Mouse (Mus musculus) left cerebral cortex, postnatal 4 days (tissue): Measurements from ENCODE around the gene Slc38a6. TPM values are rescaled to one million over a fixed set of nuclear protein-coding genes. Genes with fewer than 3 reads are reported as not detected.

Experiments
- DNase-seq: peaks from one replicate; pipeline ENCODE4 v3.0.0-alpha.2; 2022
- intact Hi-C: fragments of 180-260 bp; cut with DNase I; formaldehyde crosslinking; loops from one replicate; pipeline ENCODE4 v1.15.1; 2025
- total RNA-seq, 2 experiments: library from RNA; stranded (reverse); gene quantifications; 2 replicates each; pipeline ENCODE4 v1.2.3; 2021

The Slc38a6 gene
- total RNA-seq, 2 experiments from 2014 or later = 16.1 to 18.4 TPM

- DNase-seq = peak; percentile 49
- intact Hi-C loops = no loop called here
Observed at GRCm38 (mm10) chr12:73354521-73354920, 67.9 kb downstream of the Slc38a6 start.

GRCm38 (mm10) chr12:73355084-73355775 is 68.7 kb downstream of the Slc38a6 start:
- intact Hi-C loops = no loop called here
- DNase-seq = no peak

GRCm38 (mm10) chr12:73356696-73357095 is 70.1 kb downstream of the Slc38a6 start:
- no peak for DNase-seq
- intact Hi-C loops = no loop called here

- DNase-seq = no peak
- intact Hi-C loops = no loop called here
Observed at GRCm38 (mm10) chr12:73357311-73357710, 70.7 kb downstream of the Slc38a6 start.

- intact Hi-C loops = no loop called here
- DNase-seq = peak; percentile 38
Observed at GRCm38 (mm10) chr12:73357736-73358135, 71.2 kb downstream of the Slc38a6 start.

- peak; percentile 53 for DNase-seq
- intact Hi-C loops = no loop called here
Observed at GRCm38 (mm10) chr12:73358640-73359039, 72.1 kb downstream of the Slc38a6 start.

GRCm38 (mm10) chr12:73359520-73359919 is 72.9 kb downstream of the Slc38a6 start:
- DNase-seq = no peak
- intact Hi-C loops = no loop called here

GRCm38 (mm10) chr12:73361201-73361600 is 74.6 kb downstream of the Slc38a6 start:
- DNase-seq = no peak
- intact Hi-C loops = no loop called here

GRCm38 (mm10) chr12:73363401-73363800 is 76.8 kb downstream of the Slc38a6 start:
- intact Hi-C loops = no loop called here
- no peak for DNase-seq

- intact Hi-C loops = no loop called here
- DNase-seq = no peak
Observed at GRCm38 (mm10) chr12:73363956-73364355, 77.4 kb downstream of the Slc38a6 start.

- DNase-seq = no peak
- intact Hi-C loops = no loop called here
Observed at GRCm38 (mm10) chr12:73366581-73366980, 80.0 kb downstream of the Slc38a6 start.

GRCm38 (mm10) chr12:73367460-73368079 is 81.0 kb downstream of the Slc38a6 start:
- intact Hi-C loops = no loop called here
- DNase-seq = peak; percentile 31

GRCm38 (mm10) chr12:73368868-73369608 is 82.5 kb downstream of the Slc38a6 start:
- no peak for DNase-seq
- intact Hi-C loops = no loop called here

GRCm38 (mm10) chr12:73370367-73370944 is 83.9 kb downstream of the Slc38a6 start:
- DNase-seq = no peak
- intact Hi-C loops = no loop called here

- intact Hi-C loops = no loop called here
- peak; percentile 80 for DNase-seq
Observed at GRCm38 (mm10) chr12:73371132-73371531, 84.6 kb downstream of the Slc38a6 start.

- intact Hi-C loops = no loop called here
- no peak for DNase-seq
Observed at GRCm38 (mm10) chr12:73378026-73378425, 91.4 kb downstream of the Slc38a6 start.

- intact Hi-C loops = no loop called here
- no peak for DNase-seq
Observed at GRCm38 (mm10) chr12:73378724-73379355, 92.3 kb downstream of the Slc38a6 start.

GRCm38 (mm10) chr12:73380686-73381360 is 94.2 kb downstream of the Slc38a6 start:
- DNase-seq = no peak
- intact Hi-C loops = no loop called here

- no peak for DNase-seq
- intact Hi-C loops = no loop called here
Observed at GRCm38 (mm10) chr12:73381452-73381851, 94.9 kb downstream of the Slc38a6 start.
